Mouse (Mus musculus) erythroblast, embryonic 14.5 days (primary cell): ENCODE measurements around the gene Ralb. TPM values are rescaled to one million over a fixed set of nuclear protein-coding genes. Genes with fewer than 3 reads are reported as not detected.

Source experiments
- H3K27me3 ChIP-seq: 2 replicates; pipeline ENCODE4 v1.6.1; 2012; ENCODE audit warnings: inconsistent platforms; ENCODE audit not compliant: control insufficient read depth
- H3K36me3 ChIP-seq: 2 replicates; pipeline ENCODE4 v1.6.1; 2012; ENCODE audit warnings: mild to moderate bottlenecking, inconsistent platforms; ENCODE audit not compliant: control insufficient read depth
- H3K4me1 ChIP-seq: 2 replicates; pipeline ENCODE4 v1.6.1; 2012; ENCODE audit warnings: inconsistent platforms; ENCODE audit not compliant: control insufficient read depth
- H3K4me3 ChIP-seq: replicated peaks from 2 replicates; pipeline ENCODE3; 2012; ENCODE audit warnings: moderate library complexity, mild to moderate bottlenecking, inconsistent platforms
- H3K9me3 ChIP-seq: 2 replicates; pipeline ENCODE4 v1.6.1; 2012; ENCODE audit warnings: low read length, inconsistent platforms, mixed read lengths; ENCODE audit not compliant: control insufficient read depth
- GATA1 ChIP-seq: IDR thresholded peaks from 2 replicates; pipeline ENCODE4 v1.6.1; 2012; ENCODE audit warnings: low read length, inconsistent platforms, mixed read lengths
- TAL1 ChIP-seq: IDR thresholded peaks from 3 replicates; pipeline ENCODE4 v1.6.1; 2012; ENCODE audit warnings: low read length, inconsistent platforms, mixed read lengths
- polyA plus RNA-seq: library from polyadenylated mRNA; stranded (reverse); fragments of >175 nt; gene quantifications from 2 replicates; pipeline ENCODE4 v1.2.3, GENCODE M21; 2012

Gene Ralb
- polyA plus RNA-seq, 1 experiment: 0.25 TPM

DNA sequence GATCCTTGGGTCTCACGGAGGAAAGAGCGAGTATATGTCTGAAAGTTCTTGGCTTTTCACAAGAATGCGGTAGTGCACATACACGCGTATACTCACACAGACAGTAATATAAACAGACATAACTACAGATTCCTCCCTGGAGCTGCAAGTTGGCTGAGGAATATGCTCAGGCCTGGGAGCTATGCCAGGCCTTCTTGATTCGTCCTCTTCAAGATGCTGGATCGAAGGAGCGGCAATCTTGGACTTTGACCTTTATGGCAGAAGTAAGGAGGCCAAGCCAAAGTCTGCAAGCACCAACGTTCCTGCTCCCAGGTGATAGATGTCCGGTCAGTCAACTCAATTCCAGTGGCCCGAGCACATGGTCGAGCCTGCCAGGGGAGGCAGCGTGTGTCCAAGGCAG, 26.3 kb upstream of the Ralb start:
- TF ChIP-seq GATA1: no peak
- no peak for TF ChIP-seq TAL1
- peaks cover 14% of the 10 kb centered on the region for H3K9me3 ChIP-seq
- no peak overlapping the region for H3K4me3 ChIP-seq
- H3K4me1 ChIP-seq: peaks cover 15% of the 10 kb centered on the region
- peaks cover 24% of the 10 kb centered on the region for H3K36me3 ChIP-seq
- no peaks in the 10 kb centered on the region for H3K27me3 ChIP-seq

GRCm38 (mm10) chr1:119525689-119526591, 21.3 kb upstream of the Ralb start, which contains the start of gene Tmem185b:
Tmem185b (plus strand) TSS chr1:119526160.
- Histone ChIP-seq H3K4me3 (peak within 1 kb of the TSS; percentile 85), H3K9me3 (peaks cover 14% of the 10 kb centered on the region), H3K36me3 (peaks cover 24% of the 10 kb centered on the region), H3K4me1 (peaks cover 30% of the 10 kb centered on the region), H3K27me3 (no peaks in the 10 kb centered on the region)
- TF ChIP-seq GATA1 (no peak), TAL1 (no peak)

- no peaks in the 10 kb centered on the region for H3K27me3 ChIP-seq
- TF ChIP-seq GATA1 (no peak), TAL1 (no peak)
- H3K9me3 ChIP-seq: peaks cover 14% of the 10 kb centered on the region
- H3K4me1 ChIP-seq: peaks cover 30% of the 10 kb centered on the region
- peaks cover 24% of the 10 kb centered on the region for H3K36me3 ChIP-seq
- peak overlapping the region; percentile 85 for H3K4me3 ChIP-seq
Measured at GRCm38 (mm10) chr1:119525004-119525444, 20.4 kb upstream of the Ralb start.

- Histone ChIP-seq H3K9me3 (peaks cover 10% of the 10 kb centered on the region), H3K4me3 (no peak overlapping the region), H3K27me3 (no peaks in the 10 kb centered on the region), H3K4me1 (peaks cover 30% of the 10 kb centered on the region), H3K36me3 (peaks cover 20% of the 10 kb centered on the region)
- TF ChIP-seq TAL1 (no peak), GATA1 (no peak)
Measured at GRCm38 (mm10) chr1:119523826-119524225, 19.2 kb upstream of the Ralb start.

DNA sequence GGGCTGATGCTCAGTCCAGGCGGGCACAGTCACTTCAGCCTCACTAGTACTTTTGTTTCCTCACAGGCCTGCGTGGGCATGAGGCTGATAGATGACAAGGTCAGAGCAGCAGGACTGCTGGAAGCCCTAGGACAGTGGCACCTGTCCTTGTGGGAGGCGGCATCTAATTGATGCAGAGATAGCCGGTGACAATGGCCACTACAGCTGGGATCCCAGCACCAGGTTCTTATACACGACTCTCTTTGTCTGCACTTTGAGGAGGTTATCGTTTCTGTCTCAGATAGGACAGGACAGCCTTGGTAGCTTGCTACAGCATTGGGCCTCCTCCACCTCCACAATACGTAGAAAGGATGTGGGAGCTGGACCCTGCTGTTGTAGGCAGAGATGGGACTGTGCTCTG, 18.8 kb upstream of the Ralb start:
- Histone ChIP-seq H3K4me1 (peaks cover 30% of the 10 kb centered on the region), H3K36me3 (peaks cover 15% of the 10 kb centered on the region), H3K4me3 (no peak overlapping the region), H3K27me3 (no peaks in the 10 kb centered on the region), H3K9me3 (peaks cover 10% of the 10 kb centered on the region)
- no peak for TF ChIP-seq GATA1
- TF ChIP-seq TAL1: no peak

DNA sequence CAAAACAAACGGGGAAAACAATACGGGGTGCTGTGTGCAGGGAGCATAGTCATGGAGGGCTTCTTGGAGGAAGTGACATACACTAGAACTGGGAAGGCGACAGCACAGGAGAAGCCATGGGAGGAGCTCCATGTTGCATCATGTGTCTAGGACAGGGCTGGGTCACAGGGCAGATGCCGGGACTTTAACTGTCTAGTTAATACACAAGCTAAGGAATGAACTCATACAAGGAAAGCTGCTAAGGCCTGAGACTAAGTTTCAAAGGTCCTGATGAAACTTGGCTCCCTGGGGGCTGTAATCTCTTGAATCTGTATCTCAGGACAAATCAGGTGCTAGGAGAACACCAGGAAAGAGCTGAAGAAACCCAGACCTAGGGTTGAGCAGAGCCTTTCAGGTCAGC, 18.1 kb upstream of the Ralb start:
- H3K9me3 ChIP-seq: peaks cover 8% of the 10 kb centered on the region
- TF ChIP-seq TAL1: no peak
- TF ChIP-seq GATA1: no peak
- H3K4me3 ChIP-seq: no peak overlapping the region
- peaks cover 12% of the 10 kb centered on the region for H3K36me3 ChIP-seq
- H3K4me1 ChIP-seq: peaks cover 30% of the 10 kb centered on the region
- no peaks in the 10 kb centered on the region for H3K27me3 ChIP-seq

DNA sequence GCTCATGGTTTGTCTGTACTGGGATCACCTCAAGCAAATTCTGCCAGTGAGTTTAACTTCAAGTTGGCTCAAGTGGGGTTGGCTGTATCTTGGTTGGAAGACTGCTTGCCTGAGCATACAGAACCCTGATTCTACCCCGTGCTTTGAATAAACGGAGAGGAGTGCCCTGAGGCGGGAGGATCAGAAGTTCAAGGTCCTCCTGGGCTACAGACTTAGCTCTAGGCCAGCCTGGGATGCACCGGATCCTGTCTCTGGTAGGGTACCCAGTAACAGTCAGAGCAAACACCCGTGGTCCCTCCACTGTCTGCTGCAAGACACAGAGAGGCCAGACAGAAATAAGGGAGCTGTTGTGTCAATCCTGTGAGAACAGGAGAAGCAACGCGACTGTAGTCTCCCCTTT, 17.1 kb upstream of the Ralb start:
- H3K4me3 ChIP-seq: no peak overlapping the region
- H3K4me1 ChIP-seq: peaks cover 23% of the 10 kb centered on the region
- no peaks in the 10 kb centered on the region for H3K27me3 ChIP-seq
- TF ChIP-seq GATA1 (no peak), TAL1 (no peak)
- peaks cover 5% of the 10 kb centered on the region for H3K9me3 ChIP-seq
- peaks cover 2% of the 10 kb centered on the region for H3K36me3 ChIP-seq

DNA sequence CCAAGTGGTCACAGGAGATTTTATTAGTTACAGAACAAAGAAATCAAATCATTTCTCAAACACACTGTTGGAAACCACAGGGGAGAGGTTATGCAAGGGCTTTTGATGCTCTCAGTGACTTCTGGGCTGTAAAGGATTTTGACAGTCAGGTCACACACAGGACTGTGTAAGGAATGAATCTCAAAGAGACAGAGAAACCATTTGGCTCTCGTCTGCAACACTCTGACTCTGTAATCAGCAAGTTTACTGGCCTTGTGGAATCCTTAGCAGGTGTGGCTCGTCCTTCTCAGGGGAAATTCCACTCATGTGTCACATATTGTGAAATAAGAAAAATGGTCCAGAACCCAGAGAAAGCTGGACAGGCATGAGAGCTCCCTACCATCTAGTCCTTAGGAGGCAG, 16.4 kb upstream of the Ralb start:
- Histone ChIP-seq H3K4me3 (no peak overlapping the region), H3K36me3 (no peaks in the 10 kb centered on the region), H3K27me3 (no peaks in the 10 kb centered on the region), H3K4me1 (peaks cover 16% of the 10 kb centered on the region), H3K9me3 (peaks cover 3% of the 10 kb centered on the region; the same call in 1 of the 2 replicates)
- no peak for TF ChIP-seq TAL1
- no peak for TF ChIP-seq GATA1

DNA sequence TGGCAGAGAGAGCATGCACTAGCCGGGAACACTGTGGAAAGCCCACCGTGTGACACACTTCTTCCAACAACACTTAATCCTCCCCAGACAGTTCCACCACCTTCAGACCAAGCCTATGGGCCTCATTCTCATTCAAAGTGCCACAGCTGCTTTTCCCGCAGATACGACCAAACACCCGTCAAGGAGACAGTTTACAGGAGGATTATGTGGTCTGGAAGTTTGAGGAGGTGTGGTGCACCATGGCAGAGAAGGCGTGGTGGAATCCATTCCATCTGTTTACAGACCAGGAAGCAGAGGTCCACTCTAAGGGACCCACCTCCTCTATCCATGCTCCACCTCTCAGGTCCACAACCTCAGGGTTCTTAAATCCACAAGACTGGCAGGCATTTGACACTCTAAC, 14.7 kb upstream of the Ralb start:
- no peaks in the 10 kb centered on the region for H3K27me3 ChIP-seq
- H3K4me3 ChIP-seq: no peak overlapping the region
- H3K36me3 ChIP-seq: no peaks in the 10 kb centered on the region
- TF ChIP-seq GATA1: no peak
- no peak for TF ChIP-seq TAL1
- peaks cover 2% of the 10 kb centered on the region; the same call in 1 of the 2 replicates for H3K4me1 ChIP-seq
- H3K9me3 ChIP-seq: peaks cover 3% of the 10 kb centered on the region; the same call in 1 of the 2 replicates
